Mouse (Mus musculus) erythroblast, embryonic 14.5 days (primary cell): ENCODE measurements around the gene Zfp646. TPM values are rescaled to one million over a fixed set of nuclear protein-coding genes. Genes with fewer than 3 reads are reported as not detected.
"Not testable (repeated sequence)": the region's sequence is repeated elsewhere in the genome, so short reads cannot be mapped to it uniquely, and the experiment has no call there.

Experiments
- H3K27me3 ChIP-seq: 2 replicates; pipeline ENCODE4 v1.6.1; 2012; ENCODE audit warnings: inconsistent platforms; ENCODE audit not compliant: control insufficient read depth
- H3K36me3 ChIP-seq: 2 replicates; pipeline ENCODE4 v1.6.1; 2012; ENCODE audit warnings: mild to moderate bottlenecking, inconsistent platforms; ENCODE audit not compliant: control insufficient read depth
- H3K4me1 ChIP-seq: 2 replicates; pipeline ENCODE4 v1.6.1; 2012; ENCODE audit warnings: inconsistent platforms; ENCODE audit not compliant: control insufficient read depth
- H3K4me3 ChIP-seq: replicated peaks from 2 replicates; pipeline ENCODE3; 2012; ENCODE audit warnings: moderate library complexity, mild to moderate bottlenecking, inconsistent platforms
- H3K9me3 ChIP-seq: 2 replicates; pipeline ENCODE4 v1.6.1; 2012; ENCODE audit warnings: low read length, inconsistent platforms, mixed read lengths; ENCODE audit not compliant: control insufficient read depth
- GATA1 ChIP-seq: IDR thresholded peaks from 2 replicates; pipeline ENCODE4 v1.6.1; 2012; ENCODE audit warnings: low read length, inconsistent platforms, mixed read lengths
- TAL1 ChIP-seq: IDR thresholded peaks from 3 replicates; pipeline ENCODE4 v1.6.1; 2012; ENCODE audit warnings: low read length, inconsistent platforms, mixed read lengths
- polyA plus RNA-seq: library from polyadenylated mRNA; stranded (reverse); fragments of >175 nt; gene quantifications from 2 replicates; pipeline ENCODE4 v1.2.3, GENCODE M21; 2012

Gene Zfp646
- polyA plus RNA-seq, 1 experiment, result 1.3 TPM

- Histone ChIP-seq H3K27me3 (no peaks in the 10 kb centered on the region), H3K4me3 (peak overlapping the region; percentile 67), H3K4me1 (peaks cover 52% of the 10 kb centered on the region), H3K9me3 (no peaks in the 10 kb centered on the region), H3K36me3 (peaks cover 35% of the 10 kb centered on the region)
- TF ChIP-seq GATA1 (no peak), TAL1 (no peak)
These were observed 18.5 kb downstream of the Zfp646 start for GRCm38 (mm10) chr7:127894480-127894879.

- 0 out of 2 replicates have a peak, but pooled peaks have one; percentile 14 for TF ChIP-seq GATA1
- no peak for TF ChIP-seq TAL1
- Histone ChIP-seq H3K4me3 (peak within 1 kb of the TSS; percentile 67), H3K9me3 (no peaks in the 10 kb centered on the region), H3K36me3 (peaks cover 25% of the 10 kb centered on the region), H3K27me3 (no peaks in the 10 kb centered on the region), H3K4me1 (peaks cover 62% of the 10 kb centered on the region)
These were observed 19.4 kb downstream of the Zfp646 start, which contains the start of the genes Gm21974 and Vkorc1 for GRCm38 (mm10) chr7:127895442-127895841. Gm21974 (minus strand) TSS chr7:127895454. Vkorc1 (minus strand) TSS chr7:127895617.

- peaks cover 66% of the 10 kb centered on the region for H3K4me1 ChIP-seq
- not testable (repeated sequence) for H3K9me3 ChIP-seq, H3K27me3 ChIP-seq
- peak overlapping the region; percentile 67 for H3K4me3 ChIP-seq
- H3K36me3 ChIP-seq, result peaks cover 21% of the 10 kb centered on the region
These were observed 19.9 kb downstream of the Zfp646 start for GRCm38 (mm10) chr7:127895891-127896290.

- peaks cover 67% of the 10 kb centered on the region for H3K4me1 ChIP-seq
- H3K36me3 ChIP-seq, result peaks cover 17% of the 10 kb centered on the region
- TF ChIP-seq GATA1 (no peak), TAL1 (no peak)
- H3K9me3 ChIP-seq, result no peaks in the 10 kb centered on the region
- H3K27me3 ChIP-seq, result no peaks in the 10 kb centered on the region
- H3K4me3 ChIP-seq, result no peak overlapping the region
These were observed 20.4 kb downstream of the Zfp646 start for GRCm38 (mm10) chr7:127896384-127896783.

GRCm38 (mm10) chr7:127897542-127897941, 21.5 kb downstream of the Zfp646 start:
- Histone ChIP-seq H3K9me3 (no peaks in the 10 kb centered on the region), H3K36me3 (peaks cover 8% of the 10 kb centered on the region), H3K4me3 (no peak overlapping the region), H3K4me1 (peaks cover 76% of the 10 kb centered on the region), H3K27me3 (no peaks in the 10 kb centered on the region)
- no peak for TF ChIP-seq GATA1
- TF ChIP-seq TAL1, result no peak

- Histone ChIP-seq H3K9me3 (no peaks in the 10 kb centered on the region), H3K4me3 (no peak overlapping the region), H3K27me3 (no peaks in the 10 kb centered on the region), H3K36me3 (no peaks in the 10 kb centered on the region; the same call in 1 of the 2 replicates), H3K4me1 (peaks cover 81% of the 10 kb centered on the region)
- TF ChIP-seq TAL1 (no peak), GATA1 (no peak)
These were observed 22.3 kb downstream of the Zfp646 start for GRCm38 (mm10) chr7:127898179-127898956.

GRCm38 (mm10) chr7:127899997-127900396, 24.0 kb downstream of the Zfp646 start:
- Histone ChIP-seq H3K4me1 (peaks cover 86% of the 10 kb centered on the region), H3K4me3 (no peak overlapping the region)
- TF ChIP-seq TAL1, result no peak
- no peak for TF ChIP-seq GATA1

GRCm38 (mm10) chr7:127901772-127902171, 25.8 kb downstream of the Zfp646 start:
- no peak for TF ChIP-seq TAL1
- no peak for TF ChIP-seq GATA1
- Histone ChIP-seq H3K27me3 (no peaks in the 10 kb centered on the region), H3K9me3 (no peaks in the 10 kb centered on the region), H3K36me3 (peaks cover 22% of the 10 kb centered on the region), H3K4me1 (peaks cover 76% of the 10 kb centered on the region), H3K4me3 (no peak overlapping the region)

More at GRCm38 (mm10) chr7:127899997-127900396, 24.0 kb downstream of the Zfp646 start:
- H3K9me3 ChIP-seq, result no peaks in the 10 kb centered on the region
- no peaks in the 10 kb centered on the region for H3K27me3 ChIP-seq
- peaks cover 4% of the 10 kb centered on the region for H3K36me3 ChIP-seq

- TF ChIP-seq TAL1 (no peak), GATA1 (no peak)
- Histone ChIP-seq H3K4me3 (peak within 1 kb of the TSS; percentile 77), H3K9me3 (no peaks in the 10 kb centered on the region), H3K36me3 (peaks cover 46% of the 10 kb centered on the region), H3K4me1 (peaks cover 56% of the 10 kb centered on the region), H3K27me3 (no peaks in the 10 kb centered on the region)
These were observed 28.2 kb downstream of the Zfp646 start, which contains the start of gene Bckdk for GRCm38 (mm10) chr7:127903971-127904796. Bckdk (plus strand) TSS chr7:127904082.
